Mouse (Mus musculus) myocyte (in vitro differentiated cells): ENCODE measurements around the gene Pde4d. TPM values are rescaled to one million over a fixed set of nuclear protein-coding genes. Genes with fewer than 3 reads are reported as not detected.

Experiments used
- H3K27me3 ChIP-seq: one replicate; pipeline ENCODE4 v1.6.1; 2011; ENCODE audit not compliant: control insufficient read depth, insufficient read depth, insufficient read length
- H3K36me3 ChIP-seq: one replicate; pipeline ENCODE4 v1.6.1; 2011; ENCODE audit not compliant: control insufficient read depth, insufficient read depth
- H3K4me2 ChIP-seq: one replicate; pipeline ENCODE4 v1.6.1; 2011; ENCODE audit warnings: low read depth, control low read depth
- H3K4me3 ChIP-seq: one replicate; pipeline ENCODE4 v1.5.1; 2011; ENCODE audit warnings: mild to moderate bottlenecking, control low read depth, moderate library complexity
- H3K79me2 ChIP-seq: one replicate; pipeline ENCODE4 v1.6.1; 2011; ENCODE audit not compliant: control insufficient read depth, insufficient read depth
- H3ac ChIP-seq: one replicate; pipeline ENCODE4 v1.6.1; 2011; ENCODE audit not compliant: control insufficient read depth, insufficient read length
- CEBPB ChIP-seq: IDR thresholded peaks from 2 replicates; pipeline ENCODE4 v1.6.1; 2011; ENCODE audit warnings: mild to moderate bottlenecking, moderate library complexity; ENCODE audit not compliant: poor library complexity, insufficient read depth, severe bottlenecking
- E2F4 ChIP-seq: IDR thresholded peaks from one replicate; pipeline ENCODE4 v1.6.1; 2011; ENCODE audit warnings: mild to moderate bottlenecking, control low read depth, moderate library complexity; ENCODE audit not compliant: insufficient read depth
- MAX ChIP-seq: IDR thresholded peaks from one replicate; pipeline ENCODE4 v1.6.1; 2011; ENCODE audit warnings: low read depth, mild to moderate bottlenecking, control low read depth
- MYOD1 ChIP-seq, 3 experiments: IDR thresholded peaks; one replicate each; pipeline ENCODE4 v1.6.1; 2011; ENCODE audit warnings: control low read depth in 2 of 3, low read depth in 2 of 3, mild to moderate bottlenecking in 2 of 3, moderate library complexity in 1 of 3; ENCODE audit not compliant: insufficient read length in 2 of 3, control insufficient read depth in 1 of 3
- MYOG ChIP-seq, 3 experiments: IDR thresholded peaks; one replicate each; pipeline ENCODE4 v1.6.1; 2011; ENCODE audit warnings: control low read depth in 2 of 3, low read depth in 2 of 3, mild to moderate bottlenecking in 2 of 3; ENCODE audit not compliant: insufficient read length in 2 of 3, control insufficient read depth in 1 of 3, insufficient read depth in 1 of 3
- POLR2A ChIP-seq: IDR thresholded peaks from one replicate; pipeline ENCODE4 v1.6.1; 2011; ENCODE audit warnings: low read depth, mild to moderate bottlenecking, control low read depth, moderate library complexity; ENCODE audit not compliant: insufficient read length
- POLR2AphosphoS2 ChIP-seq: IDR thresholded peaks from one replicate; pipeline ENCODE4 v1.6.1; 2011; ENCODE audit warnings: low read depth, control low read depth; ENCODE audit not compliant: insufficient read length
- REST ChIP-seq: IDR thresholded peaks from one replicate; pipeline ENCODE4 v1.6.1; 2011; ENCODE audit warnings: mild to moderate bottlenecking, control low read depth, moderate library complexity; ENCODE audit not compliant: insufficient read depth, insufficient read length
- SRF ChIP-seq: IDR thresholded peaks from one replicate; pipeline ENCODE4 v1.6.1; 2011; ENCODE audit warnings: low read depth; ENCODE audit not compliant: control insufficient read depth, insufficient read length
- TCF12 ChIP-seq: IDR thresholded peaks from one replicate; pipeline ENCODE4 v1.6.1; 2011; ENCODE audit warnings: mild to moderate bottlenecking, control low read depth; ENCODE audit not compliant: poor library complexity, insufficient read depth, severe bottlenecking
- TCF3 ChIP-seq: IDR thresholded peaks from one replicate; pipeline ENCODE4 v1.6.1; 2011; ENCODE audit warnings: low read depth, control low read depth; ENCODE audit not compliant: insufficient read length
- USF1 ChIP-seq: IDR thresholded peaks from one replicate; pipeline ENCODE4 v1.6.1; 2011; ENCODE audit warnings: low read depth, mild to moderate bottlenecking, control low read depth, moderate library complexity
- polyA plus RNA-seq: library from polyadenylated mRNA; unstranded; fragments of >200 nt; fragmentation: generic; extraction: Trizol; gene quantifications from one replicate; pipeline ENCODE4 v1.2.1, GENCODE M21; 2012; ENCODE audit warnings: missing spikeins

Pde4d gene
- polyA plus RNA-seq, 1 experiment = 8.2 TPM

DNA sequence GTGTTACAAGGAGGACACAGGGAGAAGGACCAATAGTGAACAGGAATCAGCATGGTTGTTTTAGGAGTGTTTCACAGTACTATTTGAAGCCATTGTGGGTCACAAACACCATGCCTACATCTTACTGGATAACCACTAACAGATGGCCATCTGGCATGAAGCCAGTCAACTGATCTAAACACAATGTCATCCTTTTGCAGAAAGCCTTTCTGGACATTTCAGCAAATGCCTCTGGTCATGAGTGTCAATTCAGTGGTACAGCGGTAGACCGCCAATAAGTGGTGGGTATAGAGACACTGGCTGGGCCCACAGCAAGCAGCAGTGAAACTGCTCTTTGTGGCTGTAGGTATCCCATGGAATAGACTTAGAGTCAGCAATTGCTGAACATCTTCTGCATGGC lies 151.3 kb downstream of the Pde4d start:
- H3K27me3 ChIP-seq = no peaks in the 10 kb centered on the region
- H3K4me3 ChIP-seq = no peak overlapping the region
- no peak overlapping the region for H3ac ChIP-seq
- H3K79me2 ChIP-seq = no peaks in the 10 kb centered on the region
- H3K36me3 ChIP-seq = no peaks in the 10 kb centered on the region
- no peak for TF ChIP-seq TCF3
- no peak for TF ChIP-seq POLR2AphosphoS2
- no peak for TF ChIP-seq SRF
- no peak for TF ChIP-seq TCF12
- no peak for TF ChIP-seq POLR2A
- no peak for TF ChIP-seq CEBPB
- no peak overlapping the region for H3K4me2 ChIP-seq

DNA sequence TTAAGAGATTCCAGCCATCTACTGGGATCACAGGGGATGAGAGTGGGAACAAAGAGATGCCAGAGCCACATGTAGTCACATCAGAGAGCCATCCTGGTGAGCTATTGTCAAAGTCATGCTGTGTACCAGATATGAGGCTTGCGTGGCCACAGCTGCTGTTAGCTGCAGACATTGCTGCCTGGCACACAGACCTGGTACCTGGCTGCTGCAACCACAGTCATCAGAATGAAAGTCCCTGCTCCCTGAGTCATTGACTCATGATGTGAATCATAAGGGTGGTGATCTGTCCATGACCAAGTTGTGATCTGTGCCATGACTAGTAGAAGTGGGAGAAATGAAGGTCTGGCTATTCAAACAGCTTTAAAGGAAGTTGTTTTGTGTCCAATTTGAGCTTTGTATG lies 153.8 kb downstream of the Pde4d start:
- Histone ChIP-seq H3ac (no peak overlapping the region), H3K4me3 (no peak overlapping the region), H3K79me2 (no peaks in the 10 kb centered on the region), H3K27me3 (no peaks in the 10 kb centered on the region), H3K4me2 (no peak overlapping the region), H3K36me3 (no peaks in the 10 kb centered on the region)
- TF ChIP-seq REST = no peak
- TF ChIP-seq TCF3 = peak; percentile 5
- TF ChIP-seq CEBPB = peak; percentile 72; the same call in 1 of the 2 replicates
- peak in 1 of 3 experiments; percentile 36 for TF ChIP-seq MYOD1 (IDR thresholded peaks at IDR 0.05; ENCODE audit: control insufficient read depth in 1 of 3, insufficient read length in 2 of 3, low read depth in 2 of 3)

DNA sequence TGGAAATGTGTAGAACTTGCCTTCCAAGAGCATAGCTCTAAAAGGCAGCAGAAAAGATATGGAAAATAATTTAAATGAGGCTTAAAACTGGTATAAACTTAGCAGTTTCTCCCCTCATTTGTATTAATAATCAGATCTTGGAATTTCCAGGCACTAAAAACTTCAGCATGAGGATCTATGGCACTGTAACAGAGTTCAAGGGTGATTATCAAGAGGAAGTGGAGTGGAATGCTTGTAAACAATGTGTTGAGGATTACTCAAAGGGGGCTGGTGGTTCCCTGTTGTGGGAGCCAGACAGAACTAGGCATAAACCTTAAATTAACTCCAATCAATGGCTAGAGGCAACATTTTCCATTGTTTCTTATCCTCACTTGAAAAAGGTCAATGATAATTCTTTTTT lies 154.5 kb downstream of the Pde4d start:
- Histone ChIP-seq H3K27me3 (no peaks in the 10 kb centered on the region), H3K4me2 (no peak overlapping the region), H3K4me3 (no peak overlapping the region), H3ac (no peak overlapping the region), H3K79me2 (no peaks in the 10 kb centered on the region), H3K36me3 (no peaks in the 10 kb centered on the region)
- TF ChIP-seq E2F4 = no peak
- TF ChIP-seq POLR2AphosphoS2 = no peak
- TF ChIP-seq USF1 = no peak
- no peak for TF ChIP-seq SRF
- TF ChIP-seq POLR2A = no peak
- TF ChIP-seq MAX = no peak
- no peak for TF ChIP-seq CEBPB
- no peak for TF ChIP-seq TCF3
- no peak for TF ChIP-seq MYOG (IDR thresholded peaks at IDR 0.05; ENCODE audit: control insufficient read depth in 1 of 3, insufficient read depth in 1 of 3, insufficient read length in 2 of 3, low read depth in 2 of 3)
- no peak for TF ChIP-seq REST
- TF ChIP-seq MYOD1 (IDR thresholded peaks at IDR 0.05; ENCODE audit: control insufficient read depth in 1 of 3, insufficient read length in 2 of 3, low read depth in 2 of 3) = no peak
- no peak for TF ChIP-seq TCF12

DNA sequence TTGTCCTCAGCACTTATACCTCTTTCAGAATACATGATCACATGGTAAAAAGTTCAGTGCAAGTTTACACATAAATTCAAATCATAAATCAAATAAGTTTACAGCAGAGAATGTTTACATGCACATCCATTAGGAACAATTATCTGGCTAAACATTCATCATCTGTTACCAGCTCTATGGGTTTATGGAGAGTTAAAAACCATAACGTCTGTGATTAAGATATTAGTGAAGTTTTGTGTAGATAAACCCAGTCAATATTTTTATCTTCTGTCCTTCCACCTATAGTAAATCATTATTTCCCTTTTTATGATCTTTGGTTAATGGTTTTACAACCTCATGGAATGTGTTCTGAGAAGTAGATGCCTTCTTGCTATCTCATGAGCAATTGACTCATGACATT lies 168.5 kb downstream of the Pde4d start:
- H3ac ChIP-seq = no peak overlapping the region
- no peak overlapping the region for H3K4me3 ChIP-seq
- H3K36me3 ChIP-seq = no peaks in the 10 kb centered on the region
- H3K79me2 ChIP-seq = no peaks in the 10 kb centered on the region
- H3K27me3 ChIP-seq = no peaks in the 10 kb centered on the region
- no peak overlapping the region for H3K4me2 ChIP-seq
- TF ChIP-seq POLR2A (no peak), TCF3 (no peak), MYOD1 (IDR thresholded peaks at IDR 0.05; ENCODE audit: control insufficient read depth in 1 of 3, insufficient read length in 2 of 3, low read depth in 2 of 3) (no peak), USF1 (no peak), REST (no peak), MYOG (IDR thresholded peaks at IDR 0.05; ENCODE audit: control insufficient read depth in 1 of 3, insufficient read depth in 1 of 3, insufficient read length in 2 of 3, low read depth in 2 of 3) (no peak), POLR2AphosphoS2 (no peak), E2F4 (no peak), SRF (no peak), TCF12 (no peak), MAX (no peak), CEBPB (no peak)

DNA sequence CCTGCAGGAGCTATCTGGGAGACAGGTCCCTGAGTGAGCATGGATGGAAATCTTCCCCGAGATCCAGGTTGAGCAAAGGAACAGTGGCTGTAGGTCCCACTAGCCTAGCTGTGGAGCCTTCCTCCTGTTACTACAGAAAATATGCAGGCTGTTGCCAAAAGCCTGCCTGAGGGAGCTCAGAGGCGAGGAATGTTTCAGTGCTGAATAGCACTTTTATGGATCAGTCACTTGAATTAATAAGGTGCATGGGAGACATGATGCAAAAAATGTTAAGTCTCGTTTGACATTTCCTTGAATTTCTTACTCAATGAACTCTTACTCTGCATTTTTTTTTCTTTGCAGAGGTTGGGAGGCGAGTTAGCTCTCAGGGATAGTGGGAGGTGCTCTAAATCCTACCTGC lies 172.9 kb downstream of the Pde4d start:
- TF ChIP-seq MYOD1 (IDR thresholded peaks at IDR 0.05; ENCODE audit: control insufficient read depth in 1 of 3, insufficient read length in 2 of 3, low read depth in 2 of 3) (no peak), TCF3 (no peak), POLR2AphosphoS2 (no peak), MAX (no peak), TCF12 (no peak), POLR2A (no peak), CEBPB (no peak), E2F4 (no peak), USF1 (no peak), MYOG (IDR thresholded peaks at IDR 0.05; ENCODE audit: control insufficient read depth in 1 of 3, insufficient read depth in 1 of 3, insufficient read length in 2 of 3, low read depth in 2 of 3) (no peak), SRF (no peak), REST (no peak)
- Histone ChIP-seq H3K36me3 (no peaks in the 10 kb centered on the region), H3K4me3 (no peak overlapping the region), H3ac (no peak overlapping the region), H3K4me2 (no peak overlapping the region), H3K27me3 (no peaks in the 10 kb centered on the region), H3K79me2 (no peaks in the 10 kb centered on the region)
